Mouse (Mus musculus) liver, embryonic 12.5 days (tissue): ENCODE data around the gene Ceacam18. TPM values are rescaled to one million over a fixed set of nuclear protein-coding genes. Genes with fewer than 3 reads are reported as not detected.
"Not testable (repeated sequence)": the region's sequence is repeated elsewhere in the genome, so short reads cannot be mapped to it uniquely, and the experiment has no call there.

Source experiments
- ATAC-seq: fragments of 200-750 bp; cut with Nextera tagmentation; 2 replicates; pipeline ENCODE4 v1.8.0; 2017; ENCODE audit warnings: moderate number of reproducible peaks, mild to moderate bottlenecking, moderate library complexity
- H3K27ac ChIP-seq: fragments of 300-500 bp; sonication (generic); 2 replicates; pipeline ENCODE4 v1.5.1; 2016; ENCODE audit warnings: mild to moderate bottlenecking
- H3K27me3 ChIP-seq: fragments of 300-500 bp; sonication (generic); replicated peaks from 2 replicates; pipeline ENCODE4 v1.6.1; 2016; ENCODE audit warnings: mild to moderate bottlenecking, moderate library complexity
- H3K36me3 ChIP-seq: fragments of 300-500 bp; sonication (generic); 2 replicates; pipeline ENCODE4 v1.6.1; 2016; ENCODE audit warnings: mild to moderate bottlenecking, moderate library complexity
- H3K4me1 ChIP-seq: fragments of 300-500 bp; sonication (generic); 2 replicates; pipeline ENCODE4 v1.6.1; 2016
- H3K4me2 ChIP-seq: fragments of 300-500 bp; sonication (generic); 2 replicates; pipeline ENCODE4 v1.6.1; 2016; ENCODE audit warnings: mild to moderate bottlenecking, moderate library complexity
- H3K4me3 ChIP-seq: fragments of 300-500 bp; sonication (generic); 2 replicates; pipeline ENCODE4 v1.5.1; 2016; ENCODE audit warnings: mild to moderate bottlenecking, moderate library complexity
- H3K9ac ChIP-seq: fragments of 300-500 bp; sonication (generic); 2 replicates; pipeline ENCODE4 v1.6.1; 2016; ENCODE audit warnings: mild to moderate bottlenecking, moderate library complexity
- H3K9me3 ChIP-seq: fragments of 300-500 bp; sonication (generic); replicated peaks from 2 replicates; pipeline ENCODE4 v1.6.1; 2016; ENCODE audit warnings: mild to moderate bottlenecking, moderate library complexity
- WGBS: fragments of 180-500 bp; shearing (Covaris S2); methylation state at CpG from one replicate; pipeline ENCODE4 v1.1.7; 2016; ENCODE audit not compliant: insufficient replicate concordance; 5-methylcytosine and 5-hydroxymethylcytosine counted together
- polyA plus RNA-seq: library from polyadenylated mRNA; unstranded; fragments of >200 nt; fragmentation: Nextera tagmentation; extraction: Ambion mirVana; gene quantifications from 2 replicates; pipeline ENCODE4 v1.2.1, GENCODE M21; 2016

The Ceacam18 gene
- polyA plus RNA-seq, 1 experiment from 2014 or later = not detected

DNA sequence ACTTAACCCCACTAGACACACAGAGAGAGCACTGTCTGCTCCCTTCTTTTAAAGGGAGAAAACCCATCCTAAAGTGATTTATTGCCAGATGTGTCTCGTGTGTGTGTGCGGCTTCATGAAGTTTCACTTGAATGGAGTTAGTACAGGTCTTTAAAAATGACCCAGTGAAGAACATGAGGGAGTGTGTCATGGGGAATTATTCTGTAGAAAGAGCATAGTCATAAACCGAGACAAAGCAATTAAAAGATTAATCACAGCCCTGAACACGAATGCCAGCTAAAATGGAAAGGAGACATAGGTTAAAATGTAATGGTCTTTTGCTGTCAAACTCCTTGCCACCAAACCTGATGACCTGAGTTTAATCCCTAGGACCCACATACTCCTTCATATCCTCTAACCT, 567 bp upstream of the Ceacam18 start:
- Histone ChIP-seq H3K27me3 (no peaks in the 10 kb centered on the region), H3K9ac (no peak overlapping the region), H3K4me1 (no peaks in the 10 kb centered on the region), H3K4me2 (no peak overlapping the region), H3K27ac (no peak overlapping the region), H3K36me3 (no peaks in the 10 kb centered on the region), H3K4me3 (no peak overlapping the region), H3K9me3 (no peaks in the 10 kb centered on the region)
- no peak for ATAC-seq
- 66% methylated on average over 4 of the region's 4 CpGs for WGBS

DNA sequence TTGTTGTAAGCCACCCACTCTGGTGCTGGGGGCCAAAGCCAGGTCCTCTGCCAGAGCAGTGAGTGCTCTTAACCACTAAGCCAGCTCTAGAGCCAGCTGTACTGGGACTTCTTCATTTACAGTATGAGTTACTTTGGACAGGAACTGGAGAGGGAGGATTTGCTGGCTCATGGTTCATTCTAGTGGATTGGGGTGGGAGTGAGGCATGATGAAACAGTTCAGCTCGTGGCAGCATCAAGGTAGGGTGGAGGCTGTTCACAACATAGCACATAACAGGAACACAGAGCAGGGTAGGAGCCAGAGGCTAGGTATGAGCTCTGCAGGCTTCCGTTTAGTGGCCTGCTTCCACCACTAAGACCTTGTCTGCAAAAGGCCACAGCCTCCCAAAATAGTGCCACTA, 1.7 kb downstream of the Ceacam18 start:
- Histone ChIP-seq H3K9me3 (no peaks in the 10 kb centered on the region), H3K27me3 (no peaks in the 10 kb centered on the region), H3K27ac (no peak overlapping the region), H3K4me1 (no peaks in the 10 kb centered on the region), H3K36me3 (no peaks in the 10 kb centered on the region), H3K4me2 (no peak overlapping the region), H3K4me3 (no peak overlapping the region), H3K9ac (no peak overlapping the region)
- no peak for ATAC-seq
- WGBS = 33% methylated on average over 2 of the region's 2 CpGs

DNA sequence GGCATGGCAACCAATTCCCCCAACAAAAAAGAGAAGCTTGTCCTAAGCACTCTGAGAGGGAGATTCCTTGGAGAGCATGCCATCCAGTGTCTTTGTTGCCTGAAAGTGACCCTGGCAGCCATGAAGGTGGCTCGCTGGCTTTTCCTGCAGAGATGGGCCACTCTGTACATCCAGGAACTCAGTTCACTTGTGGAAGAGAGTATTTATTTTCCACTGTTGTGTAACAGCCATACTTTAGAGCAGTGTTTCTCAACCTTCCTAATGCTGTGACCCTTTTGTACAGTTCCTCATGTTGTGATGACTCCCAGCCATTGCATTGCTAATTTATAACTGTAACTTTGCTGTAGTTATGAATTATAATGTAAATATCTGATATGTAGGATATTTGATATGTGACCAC, 2.6 kb downstream of the Ceacam18 start:
- H3K9me3 ChIP-seq = no peaks in the 10 kb centered on the region
- no peak for ATAC-seq
- WGBS = 63% methylated on average over 1 of the region's 1 CpGs
- no peak overlapping the region for H3K27ac ChIP-seq
- no peaks in the 10 kb centered on the region for H3K36me3 ChIP-seq
- no peaks in the 10 kb centered on the region for H3K4me1 ChIP-seq
- no peak overlapping the region for H3K4me3 ChIP-seq
- H3K27me3 ChIP-seq = no peaks in the 10 kb centered on the region
- H3K4me2 ChIP-seq = no peak overlapping the region
- H3K9ac ChIP-seq = no peak overlapping the region

DNA sequence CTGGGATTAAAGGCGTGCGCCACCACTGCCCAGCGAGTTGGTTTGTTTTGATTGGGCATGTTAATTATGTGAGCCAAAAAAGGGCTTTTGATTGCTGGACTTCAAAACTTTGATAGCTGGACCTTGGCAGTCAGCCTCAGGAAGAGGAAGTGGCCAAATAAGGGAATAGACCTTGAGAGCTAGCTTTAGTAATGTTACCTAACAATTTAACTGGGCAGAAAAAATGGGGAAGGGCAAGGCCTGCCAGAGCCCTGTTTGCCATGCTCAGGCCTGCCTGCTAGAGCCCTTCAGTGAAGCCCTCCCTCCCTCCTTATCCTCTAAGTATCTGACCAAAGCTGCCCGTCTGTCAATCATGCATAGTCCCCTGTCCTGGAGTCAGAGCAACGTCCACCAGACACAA, 8.1 kb downstream of the Ceacam18 start:
- WGBS = 47% methylated on average over 5 of the region's 5 CpGs
- no peaks in the 10 kb centered on the region for H3K36me3 ChIP-seq
- no peak overlapping the region for H3K9ac ChIP-seq
- no peak overlapping the region for H3K4me2 ChIP-seq
- no peaks in the 10 kb centered on the region for H3K27me3 ChIP-seq
- ATAC-seq = no peak
- no peak overlapping the region for H3K27ac ChIP-seq
- no peak overlapping the region for H3K4me3 ChIP-seq
- H3K4me1 ChIP-seq = no peaks in the 10 kb centered on the region
- no peaks in the 10 kb centered on the region for H3K9me3 ChIP-seq

DNA sequence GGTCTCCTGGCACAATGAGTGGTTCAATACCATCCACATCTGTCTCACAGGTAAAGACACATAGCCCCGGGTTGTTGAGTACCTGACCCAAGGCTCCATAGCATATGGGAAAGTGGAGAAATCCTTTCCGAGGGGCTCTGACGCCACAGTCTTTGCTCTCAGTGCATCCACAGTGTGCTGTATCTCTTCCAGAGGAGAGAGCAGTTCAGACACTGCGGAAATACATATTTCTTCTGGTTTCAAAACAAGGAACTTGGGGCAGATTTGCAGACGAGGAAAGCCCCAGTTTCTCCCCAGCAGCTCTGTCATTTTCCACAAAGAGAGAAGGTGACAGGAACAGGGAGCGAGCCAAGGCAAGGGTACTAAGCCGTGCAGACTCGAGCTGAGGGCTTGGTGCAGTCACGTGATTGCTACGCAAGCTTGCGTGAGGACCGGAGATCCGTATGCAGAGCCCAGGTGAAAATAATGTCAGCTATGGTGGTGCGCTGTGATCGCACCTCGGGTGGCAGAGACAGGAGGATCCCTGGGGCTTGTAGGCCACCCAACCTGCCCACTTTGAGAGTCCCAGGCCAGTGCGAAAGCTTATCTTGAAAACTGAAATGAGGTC, 8.6 kb downstream of the Ceacam18 start:
- no peaks in the 10 kb centered on the region for H3K4me1 ChIP-seq
- no peaks in the 10 kb centered on the region for H3K36me3 ChIP-seq
- ATAC-seq = no peak
- no peak overlapping the region for H3K27ac ChIP-seq
- H3K27me3 ChIP-seq = no peaks in the 10 kb centered on the region
- no peak overlapping the region for H3K4me3 ChIP-seq
- no peaks in the 10 kb centered on the region for H3K9me3 ChIP-seq
- H3K4me2 ChIP-seq = no peak overlapping the region
- no peak overlapping the region for H3K9ac ChIP-seq
- WGBS = 58% methylated on average over 17 of the region's 17 CpGs

DNA sequence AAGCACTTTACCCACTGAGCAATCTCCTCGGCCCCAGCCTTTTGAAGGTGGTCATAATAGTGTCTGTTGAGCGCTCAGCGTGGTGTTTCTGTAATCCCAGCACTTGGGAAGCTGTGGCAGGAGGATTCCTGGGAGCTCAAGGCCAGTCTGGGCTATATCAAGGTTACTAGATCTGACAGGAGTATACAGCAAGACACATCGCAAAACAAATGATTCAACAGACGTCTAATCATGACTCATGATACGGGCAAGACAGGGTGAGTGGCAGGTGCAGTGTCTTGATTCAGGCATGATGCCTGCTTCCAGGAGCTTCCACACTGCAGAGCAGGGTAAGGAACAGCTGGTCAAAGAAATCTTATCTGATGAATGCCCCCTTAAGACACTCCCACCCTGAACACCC, 18.2 kb downstream of the Ceacam18 start:
- no peak overlapping the region for H3K27ac ChIP-seq
- H3K9me3 ChIP-seq = no peaks in the 10 kb centered on the region; the same call in 1 of the 2 replicates
- no peak overlapping the region for H3K4me2 ChIP-seq
- WGBS = 77% methylated on average over 6 of the region's 6 CpGs
- no peak overlapping the region for H3K9ac ChIP-seq
- H3K36me3 ChIP-seq = no peaks in the 10 kb centered on the region
- no peak overlapping the region for H3K4me3 ChIP-seq
- no peaks in the 10 kb centered on the region for H3K27me3 ChIP-seq
- H3K4me1 ChIP-seq = no peaks in the 10 kb centered on the region
- no peak for ATAC-seq

DNA sequence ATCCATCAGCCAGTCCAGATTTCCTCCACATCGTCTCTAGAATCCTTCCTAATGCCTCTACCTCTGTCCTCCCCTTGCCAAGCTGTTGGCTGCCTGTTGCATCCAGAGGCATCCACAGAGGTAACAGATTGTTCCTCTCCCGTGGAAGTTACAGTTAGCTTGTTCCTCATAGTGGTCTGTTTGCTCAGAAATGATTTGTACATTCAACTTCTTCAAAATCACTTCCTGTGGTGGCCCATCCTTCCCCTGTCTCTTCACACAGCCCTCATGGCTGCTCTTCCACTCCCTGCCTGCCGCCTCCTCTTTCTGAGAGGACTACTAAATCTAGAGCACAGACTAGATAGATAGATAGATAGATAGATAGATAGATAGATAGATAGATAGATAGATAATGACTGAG, 20.0 kb downstream of the Ceacam18 start:
- no peak for ATAC-seq
- Histone ChIP-seq H3K36me3 (no peaks in the 10 kb centered on the region), H3K9ac (no peak overlapping the region), H3K4me3 (no peak overlapping the region), H3K9me3 (no peaks in the 10 kb centered on the region; the same call in 1 of the 2 replicates), H3K4me2 (no peak overlapping the region), H3K27ac (no peak overlapping the region), H3K4me1 (no peaks in the 10 kb centered on the region), H3K27me3 (no peaks in the 10 kb centered on the region)
- WGBS = 33% methylated on average over 3 of the region's 3 CpGs

DNA sequence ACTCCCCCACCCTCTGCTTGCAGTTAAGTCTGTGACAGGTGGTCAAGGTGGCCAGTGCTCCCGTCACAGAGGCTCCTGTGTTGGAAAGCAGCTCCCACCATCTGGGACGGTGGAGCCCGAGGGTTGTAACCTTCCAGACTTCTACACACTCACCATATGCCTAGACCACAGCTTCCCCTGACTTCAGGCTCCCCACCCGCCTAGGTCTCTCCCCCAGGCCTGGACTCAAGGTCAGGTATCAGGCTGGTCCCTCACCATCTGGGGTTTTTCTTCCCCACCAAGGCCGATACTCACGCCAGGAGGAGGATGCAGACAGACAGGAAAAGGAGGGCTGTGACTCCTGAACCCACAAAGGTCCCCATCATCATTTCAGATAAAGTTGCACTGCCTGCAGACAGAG, 21.7 kb downstream of the Ceacam18 start:
- no peak overlapping the region for H3K9ac ChIP-seq
- no peak for ATAC-seq
- H3K4me1 ChIP-seq = no peaks in the 10 kb centered on the region
- H3K27me3 ChIP-seq = no peaks in the 10 kb centered on the region
- WGBS = 33% methylated on average over 6 of the region's 6 CpGs
- no peaks in the 10 kb centered on the region; the same call in 1 of the 2 replicates for H3K9me3 ChIP-seq
- no peaks in the 10 kb centered on the region for H3K36me3 ChIP-seq
- H3K27ac ChIP-seq = no peak overlapping the region
- H3K4me3 ChIP-seq = no peak overlapping the region
- H3K4me2 ChIP-seq = no peak overlapping the region; the same call in 1 of the 2 replicates

DNA sequence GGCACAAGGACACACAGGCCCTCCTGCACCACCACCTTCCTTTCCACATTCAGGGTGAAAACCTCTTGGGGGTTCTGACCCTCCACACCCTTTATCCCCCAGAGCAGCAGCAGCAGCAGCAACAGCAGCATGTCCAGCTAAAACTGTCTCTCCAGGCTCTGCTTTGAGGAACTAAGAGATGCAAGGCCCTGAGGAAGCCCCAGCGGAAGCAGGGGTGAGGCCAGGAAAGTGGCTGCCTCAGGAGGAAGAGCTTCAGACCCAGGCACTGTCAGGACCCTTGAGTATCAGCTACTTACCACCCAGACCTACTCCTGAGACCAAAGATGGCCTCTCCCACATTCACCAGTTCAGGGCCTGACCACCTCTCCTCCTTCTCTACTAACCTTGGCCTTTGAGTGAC, 25.5 kb downstream of the Ceacam18 start, which contains the start of gene Siglece:
TSS of gene Siglece (minus strand) at position 160 of the 400 bp plus-strand sequence.
- H3K4me3 ChIP-seq = no peak within 1 kb of the TSS
- no peaks in the 10 kb centered on the region for H3K36me3 ChIP-seq
- no peak within 1 kb of the TSS for H3K27ac ChIP-seq

DNA sequence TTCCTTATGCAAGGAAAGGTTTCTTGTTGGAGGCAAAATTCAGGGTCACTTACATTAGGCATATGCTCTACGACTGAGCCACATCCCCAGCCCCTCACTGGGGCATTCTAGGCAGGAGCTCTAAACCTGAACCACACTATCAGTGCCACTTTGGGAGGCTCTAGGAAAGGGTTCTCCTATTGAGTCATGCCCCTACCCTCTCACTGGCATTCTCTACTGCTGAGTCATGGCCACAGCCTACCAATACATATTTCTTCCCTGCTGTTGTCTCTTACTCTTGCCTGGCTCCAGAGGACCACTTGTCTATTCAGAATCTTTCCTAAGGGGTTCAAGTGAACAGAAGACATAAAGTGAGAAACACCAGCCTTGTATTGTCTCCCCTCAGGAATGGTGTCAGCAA, 28.3 kb downstream of the Ceacam18 start:
- Histone ChIP-seq H3K27ac (no peak overlapping the region), H3K9ac (no peak overlapping the region), H3K36me3 (no peaks in the 10 kb centered on the region), H3K4me1 (no peaks in the 10 kb centered on the region), H3K9me3 (no peaks in the 10 kb centered on the region), H3K27me3 (no peaks in the 10 kb centered on the region), H3K4me2 (no peak overlapping the region), H3K4me3 (no peak overlapping the region)
- no peak for ATAC-seq
- WGBS = 82% methylated on average over 1 of the region's 1 CpGs

More for the DNA sequence above, 25.5 kb downstream of the Ceacam18 start, which contains the start of gene Siglece:
- H3K9me3 ChIP-seq = no peaks in the 10 kb centered on the region
- no peaks in the 10 kb centered on the region for H3K27me3 ChIP-seq
- no peak within 1 kb of the TSS for H3K4me2 ChIP-seq
- H3K9ac ChIP-seq = no peak within 1 kb of the TSS
- 35% methylated on average over 1 of the region's 1 CpGs for WGBS
- no peak for ATAC-seq
- no peaks in the 10 kb centered on the region for H3K4me1 ChIP-seq

DNA sequence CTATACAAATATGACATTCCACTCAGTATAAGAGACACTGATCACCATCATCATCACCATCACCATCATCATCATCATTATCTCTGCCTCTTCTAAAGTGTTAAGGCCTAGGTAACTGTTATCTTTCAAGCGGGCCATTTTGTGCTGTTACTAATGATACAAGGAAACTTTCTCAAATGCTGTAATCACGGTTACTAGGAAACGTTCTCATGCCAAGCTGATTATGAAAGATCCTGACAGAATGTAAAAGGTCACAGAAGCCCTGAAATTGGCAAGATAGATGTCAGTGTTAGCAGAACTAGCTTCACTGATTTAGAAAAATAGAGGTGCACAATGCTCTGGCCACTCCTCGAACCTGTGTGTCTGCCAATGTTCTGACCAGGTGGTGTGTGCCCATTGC, 32.7 kb downstream of the Ceacam18 start:
- H3K9me3 ChIP-seq, ATAC-seq, H3K4me1 ChIP-seq, H3K9ac ChIP-seq, H3K27me3 ChIP-seq, H3K4me2 ChIP-seq, H3K4me3 ChIP-seq, H3K36me3 ChIP-seq, H3K27ac ChIP-seq: not testable (repeated sequence)
- WGBS = 71% methylated on average over 4 of the region's 4 CpGs

DNA sequence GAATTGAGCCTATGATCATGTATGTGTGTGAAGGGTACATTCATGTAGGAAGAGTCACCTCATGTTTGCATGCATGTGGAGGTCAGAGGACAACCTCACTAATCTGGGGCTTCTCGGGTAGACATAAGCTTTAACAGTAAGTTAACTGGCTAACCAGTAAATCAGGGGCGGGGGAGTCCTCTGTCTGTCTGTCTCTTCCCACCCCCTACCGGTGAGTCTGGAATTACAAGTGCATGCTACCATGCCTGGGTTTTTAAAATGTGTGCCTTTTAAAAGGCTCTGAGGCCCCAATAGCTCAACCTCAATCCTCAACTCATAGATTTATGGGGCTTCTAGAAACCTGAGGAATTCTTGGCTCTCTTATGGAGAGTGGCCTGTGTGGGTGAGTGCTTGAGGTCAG, 34.1 kb downstream of the Ceacam18 start:
- no peaks in the 10 kb centered on the region for H3K27me3 ChIP-seq
- WGBS = 9% methylated on average over 3 of the region's 3 CpGs
- no peak overlapping the region for H3K4me3 ChIP-seq
- no peak for ATAC-seq
- H3K4me1 ChIP-seq = peaks cover 20% of the 10 kb centered on the region
- H3K36me3 ChIP-seq = no peaks in the 10 kb centered on the region
- H3K9ac ChIP-seq = no peak overlapping the region
- H3K9me3 ChIP-seq = no peaks in the 10 kb centered on the region
- H3K27ac ChIP-seq = no peak overlapping the region
- H3K4me2 ChIP-seq = no peak overlapping the region
